Mouse (Mus musculus) megakaryocyte progenitor cell, adult 5-6 weeks (primary cell): ENCODE data around the gene Mrpl35. TPM values are rescaled to one million over a fixed set of nuclear protein-coding genes. Genes with fewer than 3 reads are reported as not detected.

ENCODE experiments used
- ATAC-seq: replicated peaks from 2 replicates; pipeline ENCODE4 v1.8.0; 2016; ENCODE audit warnings: mild to moderate bottlenecking, moderate TSS enrichment, inconsistent platforms; ENCODE audit not compliant: poor library complexity
- total RNA-seq, 2 experiments: library from RNA; stranded (forward) in 1 of 2; stranded (reverse) in 1 of 2; fragments of 157-497, 149-512 nt in 1 of 2; fragments of 200-1000 nt in 1 of 2; gene quantifications; 2 replicates each; pipeline versions ENCODE4 v1.2.3 to v1.2.4; 2015 to 2017

Gene Mrpl35
- total RNA-seq, 2 experiments from 2014 or later, result 22.9 to 49.4 TPM

GRCm38 (mm10) chr6:71801011-71801713, 25.6 kb downstream of the Mrpl35 start:
- ATAC-seq, result peak; percentile 71

DNA sequence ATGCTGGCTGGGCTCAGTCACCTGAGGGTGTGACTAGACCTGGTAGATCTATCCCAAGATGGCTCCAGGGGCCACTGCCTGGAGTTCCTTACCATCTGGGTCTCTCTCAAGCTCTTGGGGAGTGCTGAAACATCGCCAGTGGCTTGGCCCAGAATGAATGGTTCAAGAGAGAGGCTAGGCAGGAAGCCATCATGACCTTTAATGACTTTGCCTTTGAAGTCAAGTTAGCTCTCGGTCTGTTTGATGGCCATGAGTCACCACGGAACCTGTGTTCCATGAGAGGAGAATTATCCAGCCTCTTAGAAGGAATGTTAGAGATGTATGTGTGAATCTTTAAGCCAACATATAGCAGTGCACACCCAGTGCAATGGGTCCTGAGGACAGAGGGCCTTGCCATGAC, 27.4 kb downstream of the Mrpl35 start:
- ATAC-seq, result no peak

DNA sequence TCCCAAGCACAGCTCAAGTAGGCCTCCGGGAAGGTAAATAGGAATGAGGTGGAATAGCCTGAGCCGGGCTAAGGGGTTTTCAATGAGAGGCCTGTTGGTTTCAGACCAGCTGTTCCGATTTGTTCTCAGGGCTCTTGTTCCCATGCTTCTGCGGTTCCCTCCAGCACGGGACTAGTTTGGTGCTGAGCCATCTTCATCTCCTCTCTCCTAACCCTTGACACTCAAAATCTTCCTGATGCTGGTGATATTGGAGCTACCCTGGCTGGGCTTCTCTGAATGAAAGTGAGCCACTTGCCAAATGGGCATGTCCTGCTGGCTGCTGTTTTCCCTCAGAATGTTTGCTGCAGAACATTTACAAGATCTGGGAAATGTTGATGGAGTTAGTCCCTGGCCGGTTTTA, 35.0 kb downstream of the Mrpl35 start:
- ATAC-seq, result no peak

GRCm38 (mm10) chr6:71788348-71788747, 38.4 kb downstream of the Mrpl35 start:
- ATAC-seq, result no peak

- no peak for ATAC-seq
Observed at GRCm38 (mm10) chr6:71783165-71783564, 43.6 kb downstream of the Mrpl35 start.

DNA sequence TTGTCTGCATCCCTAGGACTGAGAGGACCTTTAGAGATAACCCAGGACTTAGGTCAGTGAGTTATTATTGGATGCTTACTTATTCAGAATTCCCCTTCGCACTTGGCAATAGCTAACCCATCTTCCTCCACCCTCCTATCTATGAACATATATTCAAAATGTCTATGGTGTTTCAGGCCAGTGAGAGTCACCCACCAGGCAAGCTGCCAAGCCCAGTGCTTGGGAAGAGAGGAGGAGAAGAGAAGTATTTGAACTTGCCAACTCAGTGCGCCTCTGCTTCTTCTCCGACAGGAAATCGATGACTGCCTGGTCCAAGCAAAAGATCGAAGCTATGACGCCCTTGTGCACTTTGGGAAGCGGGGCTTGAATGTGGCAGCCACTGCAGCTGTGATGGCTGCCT, 46.3 kb downstream of the Mrpl35 start:
- no peak for ATAC-seq

- no peak for ATAC-seq
Observed at GRCm38 (mm10) chr6:71779831-71780230, 46.9 kb downstream of the Mrpl35 start.

GRCm38 (mm10) chr6:71778016-71778415, 48.8 kb downstream of the Mrpl35 start:
- ATAC-seq, result no peak

DNA sequence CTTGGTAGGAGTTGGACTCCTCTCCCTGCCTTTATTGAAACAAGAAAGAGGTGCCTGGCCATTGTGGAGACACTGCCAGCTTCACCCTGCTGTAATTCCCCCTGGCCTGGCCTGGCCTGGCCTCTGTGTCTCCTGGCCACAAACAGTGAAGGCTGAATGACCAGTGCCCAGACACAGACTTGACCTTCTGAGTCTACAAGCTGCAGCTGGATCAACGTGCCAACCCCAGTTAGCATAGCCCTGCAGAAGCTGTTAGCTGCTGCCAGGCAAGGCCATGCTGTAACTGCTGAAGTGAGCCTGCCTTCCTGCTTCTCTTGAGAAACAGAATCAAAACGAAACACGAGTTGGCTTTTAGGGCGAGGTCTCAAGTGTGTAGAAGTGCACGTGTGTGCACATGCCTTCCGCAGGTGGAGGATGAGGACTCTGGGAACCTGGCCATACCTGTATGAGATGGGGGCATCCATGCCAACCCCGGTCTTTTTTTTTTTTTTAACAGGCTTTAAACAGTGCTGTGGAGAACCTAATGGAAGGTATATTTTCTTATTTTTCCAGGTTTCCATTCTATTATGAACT, 54.0 kb downstream of the Mrpl35 start:
- no peak for ATAC-seq

DNA sequence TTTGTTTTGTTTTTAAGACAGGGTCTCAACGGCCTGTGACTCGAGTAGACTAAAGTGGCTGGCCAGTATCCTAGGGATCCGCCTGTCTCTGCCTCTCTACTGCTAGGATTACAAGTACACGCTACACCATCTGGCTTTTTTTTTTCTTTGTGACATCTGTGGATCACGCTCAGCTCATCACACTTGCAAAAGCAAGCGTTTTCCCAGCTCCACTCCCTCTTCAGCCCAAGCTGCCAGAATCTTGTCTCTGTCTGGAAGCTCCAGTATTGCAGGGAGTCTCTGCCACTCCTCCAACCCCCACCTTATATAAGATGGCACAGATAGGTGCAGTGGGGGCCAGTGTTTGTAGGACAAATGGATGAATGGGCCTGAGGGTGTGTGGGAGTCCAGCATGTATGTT, 54.6 kb downstream of the Mrpl35 start:
- no peak for ATAC-seq

DNA sequence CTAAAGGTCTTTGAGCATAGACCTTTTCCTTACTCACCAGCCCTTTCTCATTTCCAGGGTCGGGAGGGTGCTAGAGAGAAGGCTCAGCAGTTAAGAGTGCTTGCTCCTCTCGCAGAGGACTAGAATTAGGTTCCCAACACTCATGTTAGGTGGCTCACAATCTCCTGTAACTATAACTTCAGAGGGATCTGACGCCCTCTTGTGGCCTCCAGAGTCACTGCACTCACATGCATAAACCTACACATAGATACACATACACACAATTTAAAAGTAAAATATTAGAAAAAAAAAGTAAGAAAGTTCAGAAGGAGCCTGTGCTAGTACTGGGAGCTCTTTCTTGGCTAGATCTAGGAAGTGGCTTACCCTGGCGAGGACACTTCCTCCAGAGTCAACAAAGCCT, 55.5 kb downstream of the Mrpl35 start:
- no peak for ATAC-seq

DNA sequence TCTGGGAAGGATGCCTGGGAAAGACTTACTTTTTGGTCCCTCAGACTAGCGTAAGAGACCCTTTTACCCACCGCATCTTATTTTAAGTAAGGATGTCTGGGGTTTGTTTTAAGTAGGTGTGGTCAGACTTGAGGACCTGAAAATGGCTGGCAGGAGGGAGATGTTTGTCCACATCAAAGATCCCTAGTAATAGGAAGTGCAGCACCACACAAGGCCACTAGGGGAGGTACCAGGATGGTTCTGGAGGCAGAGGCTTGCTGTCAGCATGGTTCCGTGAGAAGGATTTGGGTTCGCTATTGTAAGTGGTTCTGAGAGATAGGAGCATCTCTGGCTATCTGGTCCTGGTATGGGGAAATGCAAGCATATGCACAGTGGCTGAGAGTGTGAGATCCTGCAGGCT, 55.9 kb downstream of the Mrpl35 start:
- ATAC-seq, result no peak

DNA sequence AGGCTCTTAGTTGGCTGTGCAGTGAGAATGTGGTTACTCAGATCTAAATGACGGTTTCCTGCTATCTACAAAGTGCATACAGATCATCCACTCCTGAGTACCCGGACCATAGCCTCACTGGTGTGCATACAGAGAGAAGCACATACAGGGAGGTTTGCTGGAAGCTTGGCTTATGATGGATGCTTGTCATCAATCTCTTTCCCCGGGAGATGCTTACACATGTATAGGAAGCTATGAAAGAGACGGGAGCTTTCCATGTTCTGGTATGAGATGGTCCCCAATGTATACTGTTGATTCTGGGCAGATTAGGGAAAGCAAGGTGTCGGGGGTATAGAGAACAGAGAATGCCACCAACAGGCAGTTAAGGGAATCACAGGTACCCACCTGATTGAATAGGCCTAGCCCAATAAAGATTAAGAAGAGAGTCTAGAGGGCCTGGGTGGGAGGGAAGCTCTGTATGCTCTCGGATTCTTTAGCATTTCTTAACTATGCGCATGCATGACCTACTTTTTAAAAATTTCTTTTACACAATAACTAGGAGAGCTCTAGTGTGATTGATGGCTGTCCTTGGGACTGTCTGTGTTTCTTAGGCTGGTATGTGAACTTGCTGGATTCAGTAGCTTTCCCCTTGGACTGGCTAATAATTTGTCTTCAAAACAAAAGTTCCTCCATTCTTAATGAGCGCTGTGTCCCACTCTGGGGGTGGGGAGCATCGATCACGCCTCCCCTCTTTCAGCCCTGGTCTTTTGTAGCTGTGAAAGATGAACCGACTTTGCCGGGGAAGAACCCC, 56.7 kb downstream of the Mrpl35 start:
- peak; percentile 57; the same call in 1 of the 2 replicates for ATAC-seq

- ATAC-seq, result no peak
Observed at GRCm38 (mm10) chr6:71767761-71768160, 59.0 kb downstream of the Mrpl35 start.

Other genes with a start within 250 kb of the Mrpl35 start
- 37.7 and 42.3 TPM in 2 replicates for gene Kdm3a, start 194.0 kb downstream of the Mrpl35 start, total RNA-seq (2015)
- 31.8 and 38.7 TPM in 2 replicates for gene Kdm3a, start 194.0 kb downstream of the Mrpl35 start, total RNA-seq (2017)
- 0.32 and 1.1 TPM in 2 replicates for gene Reep1, start 119.4 kb downstream of the Mrpl35 start, total RNA-seq (2015)
- gene Reep1, start 119.4 kb downstream of the Mrpl35 start, total RNA-seq (2017), result 0.71 and 1.0 TPM in 2 replicates
- gene Immt, start 4.4 kb upstream of the Mrpl35 start, total RNA-seq (2015), result 163 and 190 TPM in 2 replicates
- gene Immt, start 4.4 kb upstream of the Mrpl35 start, total RNA-seq (2017), result 128 and 149 TPM in 2 replicates
- 139 and 162 TPM in 2 replicates for gene Ptcd3, start 81.8 kb upstream of the Mrpl35 start, total RNA-seq (2015)
- gene Ptcd3, start 81.8 kb upstream of the Mrpl35 start, total RNA-seq (2017), result 139 and 203 TPM in 2 replicates
- 35.4 and 39.2 TPM in 2 replicates for gene Polr1a, start 82.1 kb upstream of the Mrpl35 start, total RNA-seq (2015)
- 75.9 and 99.9 TPM in 2 replicates for gene Polr1a, start 82.1 kb upstream of the Mrpl35 start, total RNA-seq (2017)